Mouse (Mus musculus): ENCODE results near the gene Dscam.

Gene Dscam

GRCm38 (mm10) chr16:96774245-96774644 lies 396.3 kb downstream of the Dscam start:
- in situ Hi-C loops (cut with MboI, MseI): no loop called here

DNA sequence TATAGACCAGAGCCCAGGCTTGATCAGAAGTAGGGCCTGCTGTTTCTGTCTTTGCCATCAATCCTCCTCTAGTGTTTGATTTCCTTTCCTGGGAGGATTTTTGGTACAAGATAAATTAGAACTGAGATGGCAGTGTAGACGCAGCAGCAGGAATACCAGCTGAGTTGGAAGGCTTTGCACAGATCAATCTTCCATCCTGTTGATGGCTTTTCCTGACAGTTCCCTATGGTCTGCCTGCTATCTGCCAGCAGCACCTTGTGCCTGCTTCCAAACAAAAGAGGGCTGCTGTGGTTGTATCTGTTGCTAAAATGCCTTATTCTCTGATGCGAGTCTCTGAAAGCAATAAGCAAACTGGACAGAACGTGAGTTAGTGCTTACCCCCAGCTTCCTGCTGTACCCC lies 402.6 kb downstream of the Dscam start:
- in situ Hi-C loops (cut with MboI, MseI): no loop called here

GRCm38 (mm10) chr16:96767508-96767907 lies 403.0 kb downstream of the Dscam start:
- in situ Hi-C loops (cut with MboI, MseI): no loop called here

DNA sequence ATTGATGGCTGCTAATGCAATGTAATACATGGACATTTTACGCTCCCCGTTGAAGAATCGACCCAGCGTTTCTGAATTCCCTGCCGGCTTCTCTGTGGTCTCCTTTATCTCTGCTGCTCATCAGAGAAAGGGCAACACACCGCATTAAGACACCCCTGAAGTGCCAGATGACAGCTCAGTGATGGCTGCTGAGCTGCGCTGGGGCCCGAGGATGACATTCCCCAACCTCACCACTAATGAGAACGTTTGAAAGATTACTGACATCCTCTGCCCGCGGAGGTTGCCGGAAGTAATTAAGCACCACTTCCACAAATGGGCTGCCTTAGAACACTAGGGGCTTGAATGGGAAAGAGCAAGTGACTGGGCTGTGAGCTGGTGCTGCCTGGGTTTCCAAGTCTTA lies 409.3 kb downstream of the Dscam start:
- in situ Hi-C loops (cut with MboI, MseI): no loop called here

DNA sequence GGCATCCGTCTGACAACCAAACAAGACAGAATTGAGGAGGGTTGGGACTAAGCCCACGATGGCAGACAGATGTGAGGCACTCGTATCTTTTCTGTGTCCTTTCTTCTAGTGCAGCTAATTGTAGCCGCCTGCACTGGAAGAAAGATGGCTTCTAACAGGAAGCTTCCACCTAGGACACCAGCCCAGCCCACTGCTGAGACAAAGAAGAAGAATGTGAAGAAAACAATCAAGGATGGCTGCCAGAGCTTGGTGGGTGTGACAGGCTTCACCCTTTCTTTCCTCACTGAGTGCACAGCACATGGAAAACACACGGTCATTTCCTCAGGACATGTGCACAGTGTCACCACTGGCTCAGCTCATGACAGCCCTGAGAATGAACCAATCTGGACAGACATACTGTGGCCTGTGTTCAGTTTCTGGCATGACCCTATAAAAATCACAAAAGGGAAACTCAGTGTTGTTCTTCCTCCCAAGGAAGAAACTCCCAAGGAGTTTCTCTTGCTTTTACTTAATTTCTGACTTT lies 411.4 kb downstream of the Dscam start:
- in situ Hi-C loops (cut with MboI, MseI): no loop called here

GRCm38 (mm10) chr16:96758381-96758780 lies 412.2 kb downstream of the Dscam start:
- in situ Hi-C loops (cut with MboI, MseI): no loop called here

DNA sequence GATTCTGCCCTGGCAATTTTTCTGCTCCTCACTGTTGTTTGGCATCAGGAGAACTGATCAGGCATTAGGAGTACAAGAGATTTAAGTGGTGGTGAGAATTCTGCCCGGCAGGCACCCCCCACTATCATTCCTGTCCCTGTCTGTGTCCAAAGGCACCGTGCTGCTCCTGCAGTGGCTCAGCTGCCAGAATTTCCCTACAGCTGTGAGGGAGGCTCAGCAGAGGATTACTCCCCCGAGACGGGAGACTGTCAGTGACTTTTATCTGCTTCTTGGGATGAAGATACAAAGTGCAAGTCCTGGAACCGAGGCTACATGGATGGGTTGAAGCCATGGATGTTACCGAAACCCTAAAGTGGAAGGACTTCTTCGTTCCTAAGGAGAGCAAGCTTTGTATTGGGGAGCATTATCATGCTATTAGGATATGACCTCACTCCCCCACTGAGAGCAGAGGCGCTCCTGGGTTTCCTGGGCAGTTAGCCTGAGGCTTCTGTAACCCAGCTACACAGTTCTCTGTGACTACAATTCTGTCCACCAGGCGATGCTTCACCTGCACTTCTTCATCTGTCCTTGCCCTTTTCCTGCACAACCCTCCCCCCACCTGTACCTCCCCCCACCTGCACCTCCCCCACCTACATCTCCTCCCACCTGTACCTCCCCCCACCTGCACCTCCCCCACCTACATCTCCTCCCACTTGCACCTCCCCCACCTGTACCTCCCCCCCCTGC lies 412.8 kb downstream of the Dscam start:
- in situ Hi-C loops (cut with MboI, MseI): no loop called here

GRCm38 (mm10) chr16:96756994-96757393 lies 413.6 kb downstream of the Dscam start:
- in situ Hi-C loops (cut with MboI, MseI): no loop called here

DNA sequence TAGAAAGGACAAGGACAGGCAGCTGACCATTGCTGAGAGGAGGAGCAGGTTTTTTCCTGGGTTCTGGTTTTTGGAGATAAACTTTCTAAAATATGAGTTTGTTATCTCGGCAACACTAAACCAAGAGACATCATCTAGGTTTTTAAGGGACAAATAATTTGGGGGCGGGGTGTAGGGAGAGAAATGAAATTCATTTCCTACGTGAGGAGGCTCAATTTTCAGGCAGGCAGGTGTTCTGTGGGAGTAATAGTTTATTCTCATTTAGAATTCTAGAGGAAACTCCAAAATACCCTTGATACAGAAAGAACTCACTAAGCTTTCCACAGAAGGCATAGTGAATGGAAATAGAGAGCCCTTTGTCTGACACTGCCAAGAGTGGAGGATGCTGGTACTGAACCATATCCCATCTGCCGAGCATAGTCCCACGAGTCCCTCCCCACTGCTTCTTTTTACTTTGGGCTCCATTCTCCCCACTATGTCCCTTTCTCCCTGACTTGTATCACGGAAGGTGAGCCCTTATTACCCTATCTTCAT lies 415.5 kb downstream of the Dscam start:
- in situ Hi-C loops (cut with MboI, MseI): no loop called here

DNA sequence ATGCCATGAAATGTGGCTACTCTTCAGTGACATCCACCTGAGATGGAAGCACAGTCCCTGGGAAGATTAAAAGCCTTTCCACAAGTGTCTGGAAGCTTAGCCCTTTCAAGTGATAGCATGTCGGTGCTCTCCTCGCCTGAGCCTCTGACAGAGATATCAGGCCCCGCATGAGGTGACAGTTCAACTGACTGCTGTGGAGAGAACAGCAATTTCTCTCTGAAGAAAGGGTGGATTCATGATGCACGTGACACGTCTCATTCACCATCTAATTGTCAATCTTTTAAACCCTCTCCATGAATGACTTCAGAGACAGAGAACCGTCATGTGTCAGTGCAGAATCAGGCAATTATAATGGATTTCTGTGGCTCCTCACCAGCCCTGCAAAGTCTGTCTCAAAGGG lies 416.2 kb downstream of the Dscam start:
- in situ Hi-C loops (cut with MboI, MseI): no loop called here

- in situ Hi-C loops (cut with MboI, MseI): no loop called here
These were observed 416.8 kb downstream of the Dscam start for GRCm38 (mm10) chr16:96753781-96754173.

DNA sequence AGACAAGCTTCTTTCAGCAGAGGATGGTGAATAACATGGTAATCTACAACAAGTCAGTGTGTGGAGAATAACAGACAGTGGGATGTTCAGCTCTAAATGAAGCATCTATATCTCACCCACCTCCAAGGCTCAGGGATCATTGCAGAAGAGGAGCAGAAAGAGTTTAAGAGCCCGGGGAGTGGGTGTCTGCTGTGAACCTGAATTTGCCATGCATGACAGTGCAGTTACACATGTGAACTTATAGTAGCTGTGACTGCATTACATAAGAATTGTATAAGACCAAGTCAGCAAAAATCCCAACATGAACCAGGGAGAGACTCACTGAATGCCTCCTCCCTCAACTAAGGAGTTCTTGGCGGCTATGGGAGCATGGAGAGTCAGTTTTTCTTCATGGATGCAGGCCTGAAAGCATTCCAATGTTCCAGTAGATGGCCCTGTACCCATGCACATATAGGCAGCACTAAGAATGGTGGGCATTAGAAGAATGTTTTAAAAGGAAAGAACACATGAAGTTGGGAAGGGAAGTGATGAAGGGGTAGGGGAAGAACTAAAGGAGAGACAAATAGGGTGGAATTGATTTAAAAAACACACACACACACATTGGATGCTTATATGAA lies 417.3 kb downstream of the Dscam start:
- in situ Hi-C loops (cut with MboI, MseI): no loop called here

DNA sequence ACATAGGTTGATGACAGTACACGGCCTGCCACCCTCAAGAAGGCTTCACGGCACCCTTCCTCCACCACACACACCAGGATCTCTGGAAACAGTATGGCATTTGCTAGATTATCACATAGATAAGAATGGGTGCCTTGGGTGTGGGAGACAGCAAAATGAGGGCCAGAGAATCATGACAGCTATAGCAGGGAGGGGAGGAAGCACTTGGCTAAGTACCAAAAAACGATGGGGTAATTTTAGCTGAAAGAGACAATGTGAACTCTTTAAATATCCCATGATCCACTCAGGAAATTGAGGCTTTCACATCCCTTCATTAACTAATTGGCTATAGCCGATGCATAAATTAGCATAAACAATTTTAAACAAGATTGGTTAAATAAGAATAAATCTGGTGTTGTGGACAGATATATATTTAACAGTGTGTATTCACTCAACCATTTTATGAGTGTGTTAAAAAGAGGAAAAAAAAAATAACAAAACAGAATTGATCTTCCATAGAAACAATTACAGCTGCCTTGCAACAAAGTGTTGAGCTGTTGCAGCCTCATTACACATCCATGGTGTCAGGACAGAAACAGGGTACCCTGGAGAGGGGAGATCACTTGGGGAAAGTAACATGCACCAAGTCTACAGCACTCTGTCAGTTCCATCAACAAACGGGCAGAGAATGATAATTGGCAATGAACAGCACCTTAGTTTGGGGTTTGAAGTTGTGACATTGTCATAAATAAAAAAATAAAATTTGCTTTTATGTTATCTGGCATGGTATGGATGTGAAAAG lies 427.9 kb downstream of the Dscam start:
- in situ Hi-C loops (cut with MboI, MseI): no loop called here

DNA sequence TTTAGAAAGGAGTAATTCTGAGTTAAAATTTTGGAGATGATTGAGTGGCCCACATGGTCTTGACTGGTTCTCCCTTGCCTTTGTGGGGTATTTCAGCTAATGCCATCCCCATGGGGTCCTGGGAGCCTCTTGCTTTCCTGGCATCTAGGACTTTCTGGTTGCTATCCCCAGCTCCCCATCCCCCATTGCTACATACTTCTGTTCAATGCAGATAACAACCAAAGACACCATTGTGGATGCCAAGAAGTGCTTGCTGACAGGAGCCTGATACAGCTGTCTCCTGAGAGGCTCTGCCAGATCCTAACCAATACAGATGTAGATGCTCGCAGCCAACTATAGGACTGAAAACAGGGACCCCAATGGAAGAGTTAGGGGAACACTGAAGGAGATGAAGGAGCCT lies 429.2 kb downstream of the Dscam start:
- in situ Hi-C loops (cut with MboI, MseI): no loop called here

DNA sequence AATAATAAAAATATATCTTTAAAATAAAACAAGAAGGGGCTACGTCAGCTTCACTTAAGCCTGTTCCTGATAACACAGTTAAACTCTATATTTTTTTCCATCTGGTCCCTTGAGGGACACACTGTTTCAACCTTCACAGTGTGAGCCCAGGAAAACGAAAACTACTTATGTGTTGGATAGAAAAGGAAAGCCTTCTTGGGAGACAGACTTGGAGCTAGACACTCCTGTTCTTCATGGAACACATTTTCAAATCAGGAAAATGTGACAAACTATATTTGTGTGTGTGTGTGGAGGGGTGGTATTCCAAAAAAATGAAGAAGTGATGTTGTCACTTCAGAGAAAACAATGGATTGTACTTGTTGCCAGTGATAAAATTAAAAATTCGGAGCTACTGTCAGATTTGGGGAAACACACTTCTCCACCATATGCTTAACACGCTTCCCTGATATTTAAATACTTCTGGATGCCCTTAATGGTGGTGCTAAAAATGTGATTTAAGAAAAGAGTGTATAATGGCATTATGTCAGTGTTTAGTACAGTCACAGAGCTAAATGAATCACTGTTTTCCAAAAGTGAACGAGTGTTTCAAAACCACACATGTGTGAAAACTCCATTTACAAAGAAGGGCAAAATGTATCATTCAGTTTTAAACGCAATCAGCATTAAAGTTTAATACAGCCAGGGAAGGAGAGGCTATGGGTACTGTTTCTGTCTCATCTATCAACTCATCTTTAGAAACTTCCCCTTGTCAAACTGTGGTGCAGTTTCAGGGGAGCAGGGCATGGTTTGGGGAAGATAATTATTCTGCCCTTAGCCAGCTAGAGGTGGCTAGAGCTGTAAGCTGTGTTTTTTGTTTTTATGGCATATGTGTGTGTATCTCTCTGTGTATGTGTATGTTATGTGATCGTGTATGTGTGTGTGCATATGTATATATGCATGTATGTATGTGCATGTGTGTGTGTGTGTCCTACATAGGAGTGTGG lies 430.2 kb downstream of the Dscam start:
- in situ Hi-C loops (cut with MboI, MseI): no loop called here

- in situ Hi-C loops (cut with MboI, MseI): no loop called here
These were observed 434.1 kb downstream of the Dscam start for GRCm38 (mm10) chr16:96736501-96736900.

GRCm38 (mm10) chr16:96730881-96731280 lies 439.7 kb downstream of the Dscam start:
- in situ Hi-C loops (cut with MboI, MseI): no loop called here

GRCm38 (mm10) chr16:96727836-96728774 lies 442.4 kb downstream of the Dscam start:
- in situ Hi-C loops (cut with MboI, MseI): no loop called here

GRCm38 (mm10) chr16:96725071-96725724 lies 445.4 kb downstream of the Dscam start:
- in situ Hi-C loops (cut with MboI, MseI): no loop called here

All from T-helper 1 cell (primary cell).